Mouse (Mus musculus): ENCODE measurements around the gene Bcl2l2. TPM values are rescaled to one million over a fixed set of nuclear protein-coding genes. Genes with fewer than 3 reads are reported as not detected.

Gene Bcl2l2
- polyA plus RNA-seq, 1 experiment, result 0.95 TPM

- H3K27me3 ChIP-seq (ENCODE audit: control insufficient read depth), result no peaks in the 10 kb centered on the region
- H3K4me1 ChIP-seq (ENCODE audit: control insufficient read depth), result peaks cover 16% of the 10 kb centered on the region
- no peaks in the 10 kb centered on the region for H3K36me3 ChIP-seq (ENCODE audit: control insufficient read depth)
- TF ChIP-seq TAL1 (IDR thresholded peaks at IDR 0.05; ENCODE audit: low read length), result no peak
- TF ChIP-seq GATA1 (IDR thresholded peaks at IDR 0.05; ENCODE audit: low read length), result no peak
- H3K4me3 ChIP-seq (replicated peaks), result no peak overlapping the region
- no peaks in the 10 kb centered on the region; the same call in 1 of the 2 replicates for H3K9me3 ChIP-seq (ENCODE audit: control insufficient read depth, low read length)
Observed at GRCm38 (mm10) chr14:54865626-54866025, 17.6 kb upstream of the Bcl2l2 start.

- Histone ChIP-seq H3K4me3 (replicated peaks) (no peak overlapping the region), H3K27me3 (ENCODE audit: control insufficient read depth) (no peaks in the 10 kb centered on the region), H3K4me1 (ENCODE audit: control insufficient read depth) (peaks cover 16% of the 10 kb centered on the region), H3K36me3 (ENCODE audit: control insufficient read depth) (no peaks in the 10 kb centered on the region), H3K9me3 (ENCODE audit: control insufficient read depth, low read length) (no peaks in the 10 kb centered on the region; the same call in 1 of the 2 replicates)
- TF ChIP-seq GATA1 (IDR thresholded peaks at IDR 0.05; ENCODE audit: low read length) (no peak), TAL1 (IDR thresholded peaks at IDR 0.05; ENCODE audit: low read length) (no peak)
Observed at GRCm38 (mm10) chr14:54866268-54866667, 16.9 kb upstream of the Bcl2l2 start.

GRCm38 (mm10) chr14:54866936-54867335, 16.2 kb upstream of the Bcl2l2 start:
- Histone ChIP-seq H3K4me3 (replicated peaks) (no peak overlapping the region), H3K4me1 (ENCODE audit: control insufficient read depth) (peaks cover 16% of the 10 kb centered on the region), H3K36me3 (ENCODE audit: control insufficient read depth) (no peaks in the 10 kb centered on the region), H3K27me3 (ENCODE audit: control insufficient read depth) (no peaks in the 10 kb centered on the region), H3K9me3 (ENCODE audit: control insufficient read depth, low read length) (no peaks in the 10 kb centered on the region; the same call in 1 of the 2 replicates)
- no peak for TF ChIP-seq GATA1 (IDR thresholded peaks at IDR 0.05; ENCODE audit: low read length)
- no peak for TF ChIP-seq TAL1 (IDR thresholded peaks at IDR 0.05; ENCODE audit: low read length)

- Histone ChIP-seq H3K27me3 (ENCODE audit: control insufficient read depth) (no peaks in the 10 kb centered on the region), H3K36me3 (ENCODE audit: control insufficient read depth) (no peaks in the 10 kb centered on the region), H3K4me3 (replicated peaks) (no peak overlapping the region), H3K9me3 (ENCODE audit: control insufficient read depth, low read length) (no peaks in the 10 kb centered on the region; the same call in 1 of the 2 replicates), H3K4me1 (ENCODE audit: control insufficient read depth) (peaks cover 16% of the 10 kb centered on the region)
- TF ChIP-seq TAL1 (IDR thresholded peaks at IDR 0.05; ENCODE audit: low read length), result no peak
- no peak for TF ChIP-seq GATA1 (IDR thresholded peaks at IDR 0.05; ENCODE audit: low read length)
Observed at GRCm38 (mm10) chr14:54868026-54868425, 15.2 kb upstream of the Bcl2l2 start.

GRCm38 (mm10) chr14:54870861-54871260, 12.3 kb upstream of the Bcl2l2 start, which contains the start of gene Homez:
TSS of gene Homez (minus strand) at chr14:54870961.
- H3K4me3 ChIP-seq (replicated peaks), result no peak within 1 kb of the TSS
- no peaks in the 10 kb centered on the region for H3K36me3 ChIP-seq (ENCODE audit: control insufficient read depth)
- peaks cover 3% of the 10 kb centered on the region for H3K4me1 ChIP-seq (ENCODE audit: control insufficient read depth)
- peaks cover 13% of the 10 kb centered on the region for H3K27me3 ChIP-seq (ENCODE audit: control insufficient read depth)
- no peaks in the 10 kb centered on the region; the same call in 1 of the 2 replicates for H3K9me3 ChIP-seq (ENCODE audit: control insufficient read depth, low read length)
- TF ChIP-seq TAL1 (IDR thresholded peaks at IDR 0.05; ENCODE audit: low read length) (no peak), GATA1 (IDR thresholded peaks at IDR 0.05; ENCODE audit: low read length) (no peak)

- peaks cover 23% of the 10 kb centered on the region for H3K4me1 ChIP-seq (ENCODE audit: control insufficient read depth)
- no peak overlapping the region for H3K4me3 ChIP-seq (replicated peaks)
- TF ChIP-seq GATA1 (IDR thresholded peaks at IDR 0.05; ENCODE audit: low read length) (no peak), TAL1 (IDR thresholded peaks at IDR 0.05; ENCODE audit: low read length) (no peak)
- no peaks in the 10 kb centered on the region for H3K36me3 ChIP-seq (ENCODE audit: control insufficient read depth)
- H3K27me3 ChIP-seq (ENCODE audit: control insufficient read depth), result peaks cover 36% of the 10 kb centered on the region
- no peaks in the 10 kb centered on the region for H3K9me3 ChIP-seq (ENCODE audit: control insufficient read depth, low read length)
Observed at GRCm38 (mm10) chr14:54874165-54874564, 9.0 kb upstream of the Bcl2l2 start.

- peaks cover 36% of the 10 kb centered on the region for H3K27me3 ChIP-seq (ENCODE audit: control insufficient read depth)
- peaks cover 2% of the 10 kb centered on the region for H3K9me3 ChIP-seq (ENCODE audit: control insufficient read depth, low read length)
- TF ChIP-seq TAL1 (IDR thresholded peaks at IDR 0.05; ENCODE audit: low read length) (no peak), GATA1 (IDR thresholded peaks at IDR 0.05; ENCODE audit: low read length) (no peak)
- H3K4me3 ChIP-seq (replicated peaks), result peak overlapping the region; percentile 76
- H3K4me1 ChIP-seq (ENCODE audit: control insufficient read depth), result peaks cover 23% of the 10 kb centered on the region
- H3K36me3 ChIP-seq (ENCODE audit: control insufficient read depth), result no peaks in the 10 kb centered on the region
Observed at GRCm38 (mm10) chr14:54875844-54876538, 7.2 kb upstream of the Bcl2l2 start.

GRCm38 (mm10) chr14:54876539-54877047, 6.6 kb upstream of the Bcl2l2 start:
- Histone ChIP-seq H3K4me1 (ENCODE audit: control insufficient read depth) (peaks cover 23% of the 10 kb centered on the region), H3K4me3 (replicated peaks) (peak overlapping the region; percentile 76), H3K9me3 (ENCODE audit: control insufficient read depth, low read length) (peaks cover 5% of the 10 kb centered on the region), H3K27me3 (ENCODE audit: control insufficient read depth) (peaks cover 36% of the 10 kb centered on the region), H3K36me3 (ENCODE audit: control insufficient read depth) (no peaks in the 10 kb centered on the region)
- no peak for TF ChIP-seq TAL1 (IDR thresholded peaks at IDR 0.05; ENCODE audit: low read length)
- no peak for TF ChIP-seq GATA1 (IDR thresholded peaks at IDR 0.05; ENCODE audit: low read length)

- Histone ChIP-seq H3K9me3 (ENCODE audit: control insufficient read depth, low read length) (peaks cover 5% of the 10 kb centered on the region), H3K4me1 (ENCODE audit: control insufficient read depth) (peaks cover 23% of the 10 kb centered on the region), H3K27me3 (ENCODE audit: control insufficient read depth) (peaks cover 36% of the 10 kb centered on the region), H3K36me3 (ENCODE audit: control insufficient read depth) (no peaks in the 10 kb centered on the region), H3K4me3 (replicated peaks) (peak within 1 kb of the TSS; percentile 76)
- no peak for TF ChIP-seq GATA1 (IDR thresholded peaks at IDR 0.05; ENCODE audit: low read length)
- TF ChIP-seq TAL1 (IDR thresholded peaks at IDR 0.05; ENCODE audit: low read length), result no peak
Observed at GRCm38 (mm10) chr14:54877048-54877715, 6.0 kb upstream of the Bcl2l2 start, which contains the start of gene Ppp1r3e. TSS of gene Ppp1r3e (minus strand) at chr14:54877550.
